Mouse (Mus musculus) kidney, postnatal 14 days (tissue): Measurements from ENCODE around the gene Sfswap.
"Not testable (repeated sequence)": the region's sequence is repeated elsewhere in the genome, so short reads cannot be mapped to it uniquely, and the experiment has no call there.

Experiments
- DNase-seq: peaks from one replicate; pipeline ENCODE4 v3.0.0; 2022; ENCODE audit warnings: mixed read lengths

Sfswap gene

GRCm38 (mm10) chr5:129590915-129591314, 89.9 kb downstream of the Sfswap start:
- DNase-seq = no peak

GRCm38 (mm10) chr5:129594116-129595114, 93.4 kb downstream of the Sfswap start:
- peak; percentile 82 for DNase-seq

- peak; percentile 20 for DNase-seq
These were observed 101.1 kb downstream of the Sfswap start for GRCm38 (mm10) chr5:129602071-129602487.

GRCm38 (mm10) chr5:129607476-129607875, 106.5 kb downstream of the Sfswap start:
- no peak for DNase-seq

- peak; percentile 82 for DNase-seq
These were observed 110.0 kb downstream of the Sfswap start for GRCm38 (mm10) chr5:129611060-129611459.

GRCm38 (mm10) chr5:129620600-129620999, 119.6 kb downstream of the Sfswap start:
- not testable (repeated sequence) for DNase-seq
